Mouse (Mus musculus) gastrocnemius, postnatal 4 days (tissue): Measurements from ENCODE around the gene Sec16a. TPM values are rescaled to one million over a fixed set of nuclear protein-coding genes. Genes with fewer than 3 reads are reported as not detected.
A peak's percentile ranks its signal among the peaks of the same experiment; 100 is the strongest.

ENCODE experiments used
- DNase-seq, 2 experiments: peaks; one replicate each; pipeline ENCODE4 v3.0.0; 2021 to 2022; ENCODE audit warnings: low spot score in 2 of 2, mixed read lengths in 2 of 2
- total RNA-seq, 2 experiments: library from RNA; stranded (reverse); gene quantifications; 2 replicates each; pipeline ENCODE4 v1.2.3; 2021

Gene Sec16a
- total RNA-seq, 2 experiments from 2014 or later = 40.9 to 45.4 TPM

- DNase-seq = peak in 1 of 2 experiments; percentile 14
These were observed 3.3 kb downstream of the Sec16a start for GRCm38 (mm10) chr2:26441688-26442087.

GRCm38 (mm10) chr2:26441261-26441660 lies 3.8 kb downstream of the Sec16a start:
- DNase-seq = peak in 1 of 2 experiments; percentile 13

GRCm38 (mm10) chr2:26439671-26440070 lies 5.3 kb downstream of the Sec16a start:
- no peak for DNase-seq

GRCm38 (mm10) chr2:26438373-26438772 lies 6.6 kb downstream of the Sec16a start:
- DNase-seq = no peak

GRCm38 (mm10) chr2:26437221-26437620 lies 7.8 kb downstream of the Sec16a start:
- DNase-seq = no peak

GRCm38 (mm10) chr2:26434791-26435572 lies 10.0 kb downstream of the Sec16a start:
- no peak for DNase-seq

GRCm38 (mm10) chr2:26429851-26430250 lies 15.2 kb downstream of the Sec16a start:
- DNase-seq = no peak

- DNase-seq = no peak
These were observed 20.5 kb downstream of the Sec16a start for GRCm38 (mm10) chr2:26424541-26424940.

- no peak for DNase-seq
These were observed 21.9 kb downstream of the Sec16a start for GRCm38 (mm10) chr2:26423086-26423485.

GRCm38 (mm10) chr2:26421969-26422368 lies 23.0 kb downstream of the Sec16a start:
- DNase-seq = no peak

GRCm38 (mm10) chr2:26418120-26418519 lies 26.9 kb downstream of the Sec16a start:
- DNase-seq = no peak

- no peak for DNase-seq
These were observed 27.9 kb downstream of the Sec16a start for GRCm38 (mm10) chr2:26417066-26417465.

- DNase-seq = no peak
These were observed 34.0 kb downstream of the Sec16a start for GRCm38 (mm10) chr2:26410931-26411411.

- DNase-seq = no peak
These were observed 34.9 kb downstream of the Sec16a start for GRCm38 (mm10) chr2:26410091-26410490.

- DNase-seq = no peak
These were observed 35.7 kb downstream of the Sec16a start for GRCm38 (mm10) chr2:26409362-26409761.

GRCm38 (mm10) chr2:26408515-26409356 lies 36.3 kb downstream of the Sec16a start, which contains the start of gene Inpp5e:
Gene Inpp5e, minus strand, starts transcription at chr2:26409203.
- DNase-seq = peak; percentile 98 to 99

GRCm38 (mm10) chr2:26403306-26403705 lies 41.7 kb downstream of the Sec16a start:
- no peak for DNase-seq

GRCm38 (mm10) chr2:26402265-26402664 lies 42.8 kb downstream of the Sec16a start:
- no peak for DNase-seq

- DNase-seq = no peak
These were observed 44.0 kb downstream of the Sec16a start for GRCm38 (mm10) chr2:26401023-26401422.

- no peak for DNase-seq
These were observed 44.7 kb downstream of the Sec16a start for GRCm38 (mm10) chr2:26400296-26400695.

- DNase-seq = no peak
These were observed 45.4 kb downstream of the Sec16a start for GRCm38 (mm10) chr2:26399647-26400046.

GRCm38 (mm10) chr2:26398978-26399377 lies 46.0 kb downstream of the Sec16a start:
- no peak for DNase-seq
